Comparison of ENCODE assay signal across 16 mouse cellular contexts in the genomic region with DNA sequence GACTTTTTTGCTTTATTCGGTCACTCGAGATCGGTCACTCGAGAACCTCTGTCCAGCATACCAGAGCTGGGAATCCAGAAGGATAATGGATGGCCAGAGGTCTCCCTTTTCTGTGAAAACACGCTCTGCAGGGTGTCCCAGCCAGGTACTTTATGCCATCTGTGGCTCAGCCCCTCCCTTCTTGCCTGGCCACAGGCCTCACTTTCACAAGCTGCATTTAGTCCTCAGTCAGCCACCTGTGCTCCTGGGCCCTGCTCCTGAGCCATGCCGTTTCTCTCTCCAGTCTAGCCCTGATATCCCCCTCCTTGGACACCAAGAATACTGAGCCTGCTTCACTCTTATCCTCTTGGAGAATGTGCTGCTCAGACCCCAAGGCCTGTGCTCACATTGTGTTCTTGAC. TPM values are rescaled to one million over a fixed set of nuclear protein-coding genes. Genes with fewer than 3 reads are reported as not detected.
DNase-seq lines count a peak whose midpoint lies in the region; ATAC-seq and TF ChIP-seq lines count a peak whose summit lies in the region.
"Had no signal": no experiment of that assay in that cellular context is flagged by ENCODE, and none has a peak within 500 bp of the region (broad histone marks: within the 10 kb centered on the region; RNA-seq: fewer than 3 reads in every experiment).

No protein-coding gene starts in this region.

- no peak overlapping the region for H3K4me2 ChIP-seq in heart, embryonic 13.5 days
- no peak overlapping the region for H3K4me2 ChIP-seq in intestine, postnatal 0 days (replicated peaks; ENCODE audit: low read depth)
- no peak overlapping the region for H3K4me2 ChIP-seq in intestine, embryonic 15.5 days (replicated peaks)
- H3K4me2 ChIP-seq: forebrain, embryonic 15.5 days; liver, embryonic 13.5 days; stomach, embryonic 15.5 days had no signal

- no peak for ATAC-seq in heart, embryonic 13.5 days (ENCODE audit: extremely low read depth, insufficient number of reproducible peaks, low FRiP score, low TSS enrichment)
- ATAC-seq in intestine, postnatal 0 days: no peak
- no peak for ATAC-seq in intestine, embryonic 15.5 days
- ATAC-seq: forebrain, embryonic 15.5 days had no signal

- WGBS in heart, embryonic 13.5 days: 74% methylated on average over 6 of the region's 6 CpGs
- 87% methylated on average over 6 of the region's 6 CpGs for WGBS in intestine, postnatal 0 days
- WGBS in intestine, embryonic 15.5 days: 83% methylated on average over 6 of the region's 6 CpGs

- H3K4me3 ChIP-seq in heart, embryonic 13.5 days: no peak overlapping the region
- H3K4me3 ChIP-seq in intestine, postnatal 0 days (ENCODE audit: low read depth, low read length): no peak overlapping the region
- no peak overlapping the region for H3K4me3 ChIP-seq in intestine, embryonic 15.5 days (replicated peaks)
- H3K4me3 ChIP-seq: erythroblast, embryonic 14.5 days; forebrain, embryonic 15.5 days; left cerebral cortex, adult 2 months; liver, embryonic 13.5 days; stomach, embryonic 15.5 days had no signal

- H3K9me3 ChIP-seq in heart, embryonic 13.5 days: no peaks in the 10 kb centered on the region
- H3K9me3 ChIP-seq in intestine, postnatal 0 days (ENCODE audit: control insufficient read depth): no peaks in the 10 kb centered on the region
- H3K9me3 ChIP-seq in intestine, embryonic 15.5 days: no peaks in the 10 kb centered on the region
- H3K9me3 ChIP-seq: forebrain, embryonic 15.5 days; liver, embryonic 13.5 days; stomach, embryonic 15.5 days had no signal

- H3K9ac ChIP-seq in heart, embryonic 13.5 days: peak overlapping the region; percentile 69
- no peak overlapping the region for H3K9ac ChIP-seq in intestine, postnatal 0 days (ENCODE audit: low read depth, low read length)
- no peak overlapping the region for H3K9ac ChIP-seq in intestine, embryonic 15.5 days
- H3K9ac ChIP-seq: forebrain, embryonic 15.5 days; liver, embryonic 13.5 days; stomach, embryonic 15.5 days had no signal

- DNase-seq in cerebellum, adult 11-12 months: peak; percentile 55
- DNase-seq in cerebellum, postnatal 4 days (ENCODE audit: low spot score in 2 of 2): no peak
- DNase-seq in heart, adult 18-20 months: no peak
- DNase-seq in cerebellum, adult 9-10 months: peak; percentile 64
- DNase-seq in B cell, adult 2 months: no peak
- DNase-seq: kidney, adult 18-20 months; kidney, postnatal 25 days; liver, embryonic 13.5 days; thymus, adult 2 months had no signal

- peak overlapping the region; percentile 94 for H3K27ac ChIP-seq in heart, embryonic 13.5 days (replicated peaks)
- peak overlapping the region; percentile 41; the same call in 1 of the 2 replicates for H3K27ac ChIP-seq in intestine, postnatal 0 days (ENCODE audit: low read depth, low read length)
- no peak overlapping the region for H3K27ac ChIP-seq in intestine, embryonic 15.5 days
- H3K27ac ChIP-seq: forebrain, embryonic 15.5 days; liver, embryonic 13.5 days; stomach, embryonic 15.5 days had no signal

- no peak for TF ChIP-seq CTCF in intestine, postnatal 0 days (IDR thresholded peaks at IDR 0.05; ENCODE audit: low read depth)

- H3K27me3 ChIP-seq in heart, embryonic 13.5 days (replicated peaks): no peaks in the 10 kb centered on the region
- no peaks in the 10 kb centered on the region for H3K27me3 ChIP-seq in intestine, postnatal 0 days (replicated peaks; ENCODE audit: control insufficient read depth, insufficient read depth, low read length)
- H3K27me3 ChIP-seq in intestine, embryonic 15.5 days (replicated peaks): no peaks in the 10 kb centered on the region
- H3K27me3 ChIP-seq: forebrain, embryonic 15.5 days; liver, embryonic 13.5 days; stomach, embryonic 15.5 days had no signal

- peaks cover 74% of the 10 kb centered on the region for H3K4me1 ChIP-seq in heart, embryonic 13.5 days
- H3K4me1 ChIP-seq in intestine, postnatal 0 days (replicated peaks; ENCODE audit: control insufficient read depth, insufficient read depth, low read length): no peaks in the 10 kb centered on the region
- H3K4me1 ChIP-seq in intestine, embryonic 15.5 days (replicated peaks): peaks cover 14% of the 10 kb centered on the region

- peaks cover 86% of the 10 kb centered on the region for H3K36me3 ChIP-seq in heart, embryonic 13.5 days
- peaks cover 58% of the 10 kb centered on the region for H3K36me3 ChIP-seq in intestine, postnatal 0 days (ENCODE audit: control insufficient read depth, insufficient read depth)
- peaks cover 39% of the 10 kb centered on the region for H3K36me3 ChIP-seq in intestine, embryonic 15.5 days

RNA-seq across cellular contexts. Expression of gene Ppif, which starts 52.9 kb away (rescaled TPM):
- polyA plus RNA-seq in heart, embryonic 13.5 days (2015; fragmentation: Nextera tagmentation; extraction: Ambion mirVana): 93.7 and 99.8 TPM in 2 replicates
- total RNA-seq in heart, adult 18-20 months (2021): 100 to 1,000 TPM; 287 to 306 TPM
- 73.8 and 80.0 TPM in 2 replicates for polyA plus RNA-seq in intestine, postnatal 0 days (2015; fragmentation: Nextera tagmentation; extraction: Ambion mirVana)
- 89.9 and 90.5 TPM in 2 replicates for polyA plus RNA-seq in intestine, embryonic 15.5 days (2015; fragmentation: Nextera tagmentation; extraction: Ambion mirVana)

Comparison
In these comparisons a context has a peak if more than half of its experiments do, and no peak if none do; other contexts are left out.
1. DNase-seq: peak in cerebellum, adult 11-12 months (single experiment) and cerebellum, adult 9-10 months (single experiment); none in cerebellum, postnatal 4 days (0 of 2), heart, adult 18-20 months (0 of 2) and B cell, adult 2 months (0 of 2).